Mouse (Mus musculus): Measurements from ENCODE around the gene Gm13271.
"Not testable (repeated sequence)": the region's sequence is repeated elsewhere in the genome, so short reads cannot be mapped to it uniquely, and the experiment has no call there.

Gm13271 gene

GRCm38 (mm10) chr4:88754818-88755340, at the start of gene Gm13271:
Gm13271 (plus strand) TSS chr4:88754868.
- CTCF ChIA-PET: interaction anchor here (1.1 kb wide), 1 partner anchor 16 kb away, joined by 4 read pairs; no protein-coding TSS in a partner anchor

GRCm38 (mm10) chr4:88705924-88706323, 48.7 kb upstream of the Gm13271 start:
- CTCF ChIA-PET: interaction anchor here (1.0 kb wide), 1 partner anchor 15 kb away, joined by 3 read pairs; no protein-coding TSS in a partner anchor

DNA sequence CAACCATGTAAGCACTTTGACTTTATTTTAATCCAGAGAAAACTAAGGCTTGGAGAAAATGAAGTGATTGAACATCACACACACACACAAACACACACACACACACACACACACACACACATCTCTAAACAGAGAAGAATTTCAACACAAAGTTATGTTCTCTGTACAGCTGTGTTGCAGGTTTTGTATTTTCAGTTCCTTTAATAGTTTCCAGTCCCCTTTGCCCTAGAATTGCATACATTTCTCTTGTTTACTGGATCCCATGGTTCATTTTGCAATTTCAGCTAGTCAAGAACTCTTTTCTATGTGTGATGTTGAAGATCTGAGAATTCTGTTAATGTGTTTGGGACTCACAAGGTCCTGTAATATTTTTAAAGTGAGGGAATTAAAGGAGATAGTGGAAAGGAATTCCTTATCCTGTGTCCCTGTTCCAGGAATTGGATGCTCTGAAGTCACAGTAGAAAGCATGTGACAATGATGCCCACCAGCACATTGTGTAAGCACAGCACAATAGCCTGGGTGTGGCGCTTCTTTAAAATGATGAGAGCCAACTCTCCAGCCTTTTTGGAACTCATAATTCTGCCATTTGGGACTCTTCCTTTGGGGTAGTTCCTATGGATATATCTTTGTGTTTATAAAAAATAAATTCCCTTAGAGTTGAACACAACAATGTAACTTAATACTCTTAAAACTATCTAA, 47.4 kb upstream of the Gm13271 start:
- CTCF ChIA-PET: interaction anchor here (0.6 to 1.0 kb wide), 4 partner anchors 12 to 194 kb away, joined by 3 to 4 read pairs (median 3); no protein-coding TSS in a partner anchor

DNA sequence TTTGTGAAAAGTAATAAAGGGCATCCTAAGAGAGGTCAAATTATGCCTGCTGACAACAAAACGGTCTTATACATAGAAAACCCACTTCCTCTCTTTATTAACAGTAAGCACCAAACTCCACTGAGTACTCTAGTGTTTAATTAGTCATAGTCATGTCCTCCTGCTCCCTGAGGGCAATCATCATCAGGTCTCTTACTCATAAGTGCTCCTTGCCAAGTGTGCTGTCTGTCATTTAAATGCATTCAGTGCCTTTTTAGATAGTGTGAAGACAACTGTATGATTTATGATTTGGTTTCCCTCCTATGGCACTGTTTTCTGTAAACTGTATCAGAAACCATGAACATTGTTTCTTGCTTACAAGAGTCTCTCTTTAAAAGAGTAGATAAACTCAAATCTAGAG, 40.4 kb upstream of the Gm13271 start:
- CTCF ChIA-PET: interaction anchor here (0.6 kb wide), 1 partner anchor 156 kb away, joined by 4 read pairs; no protein-coding TSS in a partner anchor

DNA sequence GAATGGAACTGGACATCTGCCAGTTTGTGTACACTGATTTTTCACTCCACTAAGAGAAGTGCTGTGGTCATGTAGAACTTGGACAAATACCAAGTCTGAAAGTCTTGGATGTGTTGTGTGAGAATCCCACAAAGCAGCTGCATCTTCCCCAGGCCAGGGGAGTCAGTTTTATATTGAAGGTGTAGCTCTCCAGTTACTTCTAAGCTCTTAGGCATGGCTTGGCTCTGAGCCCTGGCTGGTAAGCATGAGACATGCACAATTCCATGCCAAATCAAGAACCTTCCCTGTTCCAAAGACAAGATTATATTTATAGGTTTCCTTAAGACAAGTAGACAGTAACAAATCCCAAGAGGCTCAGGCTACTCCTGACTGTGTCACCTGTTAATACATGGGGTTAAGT, 39.6 kb upstream of the Gm13271 start:
- CTCF ChIA-PET: no interaction called here

GRCm38 (mm10) chr4:88718715-88719114, 36.0 kb upstream of the Gm13271 start:
- CTCF ChIA-PET: no interaction called here

- CTCF ChIA-PET: interaction anchor here (0.7 kb wide), 1 partner anchor 35 kb away, joined by 3 read pairs; no protein-coding TSS in a partner anchor
Measured at GRCm38 (mm10) chr4:88721791-88722721, 32.6 kb upstream of the Gm13271 start, which contains the start of the genes Gm26566 and Klhl9. Gm26566 (plus strand) TSS chr4:88721805. Klhl9 (minus strand) TSS chr4:88722465.

DNA sequence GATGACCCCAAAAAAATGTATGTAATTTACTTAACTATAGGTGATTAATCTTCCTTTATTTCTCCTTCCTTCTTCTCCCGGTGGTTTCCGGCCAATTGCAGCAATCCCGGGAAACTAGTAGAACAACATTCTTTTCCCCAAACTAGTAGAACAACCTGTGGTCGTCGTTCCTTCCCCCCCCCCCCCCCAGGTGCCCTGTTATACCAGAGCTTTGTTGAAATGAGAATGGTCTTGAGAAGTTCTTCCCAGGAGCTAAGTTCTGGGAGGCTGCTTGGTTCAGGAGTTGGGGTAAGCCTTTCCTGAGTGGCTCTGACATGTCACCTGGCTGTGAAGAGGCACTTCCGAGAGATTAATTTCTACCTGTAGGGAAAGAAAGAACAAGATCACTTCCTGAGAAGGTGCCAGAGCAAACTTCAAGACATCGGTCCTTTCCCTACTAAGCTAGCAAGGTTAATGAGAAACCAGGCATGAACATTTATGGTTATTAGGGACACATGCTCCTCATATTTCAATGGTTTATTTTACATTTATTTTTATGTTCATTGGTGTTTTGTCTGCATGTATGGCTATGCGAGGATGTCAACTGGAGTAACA, 31.1 kb upstream of the Gm13271 start:
- CTCF ChIA-PET: interaction anchor here (0.6 kb wide), 3 partner anchors 17 to 174 kb away, joined by 3 to 6 read pairs (median 3); no protein-coding TSS in a partner anchor

- CTCF ChIA-PET: interaction anchor here (0.7 to 2.5 kb wide), 2 partner anchors 14 to 31 kb away, joined by 3 to 11 read pairs; no protein-coding TSS in a partner anchor
Measured at GRCm38 (mm10) chr4:88726727-88727126, 27.9 kb upstream of the Gm13271 start.

GRCm38 (mm10) chr4:88727324-88727723, 27.3 kb upstream of the Gm13271 start:
- CTCF ChIA-PET: interaction anchor here (2.5 kb wide), 1 partner anchor 31 kb away, joined by 11 read pairs; no protein-coding TSS in a partner anchor

DNA sequence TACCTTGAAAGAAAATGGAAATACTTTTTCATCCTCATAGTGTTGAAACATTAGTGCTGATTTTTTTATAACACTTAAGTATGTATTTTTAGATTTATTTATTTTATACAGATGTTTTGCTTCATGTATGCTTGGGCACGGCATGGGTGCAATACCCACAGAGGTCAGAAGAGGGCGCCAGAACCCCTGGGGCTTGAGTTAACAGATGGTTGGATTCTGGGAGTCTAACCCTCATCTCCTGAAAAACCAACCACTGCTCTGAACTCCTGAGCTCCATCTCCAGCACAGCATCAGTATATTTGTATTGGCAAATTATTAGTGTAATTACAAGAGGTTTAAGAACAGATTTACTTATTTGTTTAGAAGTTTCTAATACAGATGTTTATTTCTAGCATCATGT, 16.2 kb upstream of the Gm13271 start:
- CTCF ChIA-PET: interaction anchor here (0.8 kb wide), 1 partner anchor 16 kb away, joined by 4 read pairs; the partner anchor contains the start of gene Gm13271

DNA sequence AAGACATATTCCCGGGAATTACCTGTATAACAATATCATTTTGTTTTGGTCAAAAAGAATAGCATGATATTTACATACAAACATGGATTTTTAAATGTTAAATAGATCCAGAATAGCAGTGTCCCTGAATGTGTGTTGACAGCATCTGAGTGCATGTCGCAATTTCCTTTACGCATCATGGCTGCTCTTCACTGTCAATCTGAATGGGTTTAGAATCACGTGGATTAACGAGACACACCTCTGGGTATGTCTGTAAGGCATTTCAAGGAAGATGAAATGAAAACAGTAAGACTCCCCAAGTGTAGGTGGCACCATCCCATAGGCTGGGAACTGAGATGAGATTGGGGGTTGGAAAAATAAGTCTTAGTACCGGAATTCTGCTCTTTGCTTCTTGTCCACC, 15.6 kb upstream of the Gm13271 start:
- CTCF ChIA-PET: interaction anchor here (0.8 kb wide), 1 partner anchor 16 kb away, joined by 4 read pairs; the partner anchor contains the start of gene Gm13271

- CTCF ChIA-PET: no interaction called here
Measured at GRCm38 (mm10) chr4:88741426-88741825, 13.2 kb upstream of the Gm13271 start.

DNA sequence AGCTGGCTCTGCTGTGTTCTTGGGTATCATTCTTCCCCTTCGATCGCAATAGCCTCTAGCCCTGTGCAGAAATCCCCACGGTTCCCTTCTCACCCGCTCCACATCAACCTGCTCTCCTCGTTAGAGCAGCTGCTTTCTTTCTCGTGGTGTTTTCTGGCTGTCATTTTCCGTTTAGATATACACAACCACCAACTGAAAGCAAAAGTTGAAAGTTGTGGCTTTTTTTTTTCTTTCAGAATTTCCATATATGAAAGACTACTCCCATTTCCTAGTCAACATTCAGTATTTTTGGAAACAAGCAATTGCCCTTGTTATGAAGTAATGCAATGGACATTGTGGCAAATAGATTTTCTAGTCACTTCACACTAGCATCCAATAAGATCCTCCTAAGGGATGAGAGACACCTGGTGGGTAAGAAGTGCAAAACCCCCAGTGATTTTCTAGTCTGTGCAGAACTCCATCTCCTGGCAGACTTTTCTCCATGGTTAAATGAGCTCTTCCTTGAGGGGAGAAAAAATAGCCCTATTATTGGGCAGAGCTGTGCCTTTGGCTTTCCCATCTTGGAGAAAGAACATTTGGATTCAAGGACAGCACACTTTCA, 11.8 kb upstream of the Gm13271 start:
- CTCF ChIA-PET: no interaction called here

DNA sequence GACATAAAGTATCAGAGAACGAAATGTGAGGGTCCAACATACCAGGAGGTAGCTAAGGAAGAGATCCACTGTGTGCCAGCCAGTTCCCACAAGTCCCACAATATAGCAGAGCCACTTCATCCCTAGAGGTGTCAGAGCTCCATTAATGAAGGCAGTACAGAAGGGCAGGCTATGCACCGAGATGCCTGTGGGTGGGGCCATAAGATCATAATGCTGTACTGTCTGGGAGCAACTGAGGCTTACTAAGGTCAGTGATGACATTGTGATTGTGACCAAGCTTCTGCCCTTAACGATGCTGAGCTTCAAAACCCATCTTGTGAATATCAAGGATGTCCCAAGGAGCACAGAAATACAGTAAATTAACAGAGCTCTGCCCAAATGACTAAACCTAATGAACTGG, 10.5 kb upstream of the Gm13271 start:
- CTCF ChIA-PET: no interaction called here

DNA sequence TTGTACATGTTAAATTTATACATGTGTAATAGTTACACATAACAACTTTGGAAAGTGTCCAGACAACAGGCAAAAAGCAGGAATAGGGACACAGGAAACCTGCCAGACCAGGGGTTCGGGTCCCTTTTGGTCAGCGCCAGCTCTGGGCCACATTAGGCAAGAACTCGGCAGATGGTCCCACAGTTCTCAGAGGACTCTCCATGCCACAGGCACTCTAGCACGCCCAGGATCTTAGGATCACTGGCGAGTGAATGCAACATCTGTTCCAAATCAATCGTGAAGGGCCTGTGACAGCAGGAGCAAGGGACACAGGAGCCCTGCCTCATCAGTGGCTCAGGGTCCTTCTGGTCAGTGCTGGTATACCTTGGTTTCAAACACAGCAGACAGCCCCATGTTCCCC, 4.7 kb upstream of the Gm13271 start:
- CTCF ChIA-PET: no interaction called here

DNA sequence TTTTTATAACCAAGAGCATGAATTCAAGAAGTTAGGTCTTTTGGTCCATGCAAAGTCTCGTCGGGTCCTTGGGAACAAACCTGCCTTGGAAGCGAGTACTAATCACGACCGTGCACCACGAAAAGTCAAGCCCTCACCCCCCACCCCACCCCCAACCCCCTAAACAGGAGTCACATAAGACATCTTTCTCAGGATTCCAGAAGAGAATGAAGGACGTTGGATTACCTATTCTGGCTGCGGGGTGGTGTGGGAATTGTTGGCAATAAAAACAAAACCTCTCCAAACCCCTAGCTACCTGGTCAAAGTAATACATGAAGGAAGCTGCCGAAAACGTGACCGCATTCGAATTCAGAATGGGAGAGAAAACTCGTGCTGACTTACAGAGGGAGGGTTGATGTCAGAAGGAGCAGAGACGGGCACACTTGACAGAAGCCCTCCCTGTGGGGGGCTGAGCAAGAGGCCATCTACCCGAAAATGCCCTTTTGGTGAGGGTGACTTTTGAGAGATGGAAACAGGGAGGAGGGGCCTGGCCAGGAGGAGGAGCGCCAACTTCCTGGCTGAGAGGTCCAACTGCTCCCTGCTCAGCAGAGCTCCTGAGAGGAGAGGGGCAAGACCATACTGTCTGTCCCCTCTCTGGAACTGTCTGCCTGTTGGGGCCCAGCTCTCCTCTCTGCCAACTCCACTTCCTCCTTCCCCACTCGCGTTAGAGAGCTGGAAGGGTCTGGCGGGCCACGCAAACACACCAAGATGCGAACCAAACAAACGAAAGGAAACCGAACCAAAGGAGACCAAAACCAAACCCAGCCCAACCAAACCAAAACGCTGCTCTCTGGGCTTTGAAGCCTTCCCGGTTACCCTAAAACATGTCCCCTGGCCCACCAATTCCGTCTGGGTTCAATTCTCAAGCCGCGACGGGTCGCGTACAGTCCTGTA, 2.2 kb downstream of the Gm13271 start:
- CTCF ChIA-PET: interaction anchor here (0.7 kb wide), 1 partner anchor 35 kb away, joined by 3 read pairs; the partner anchor contains the start of gene Gm26566

GRCm38 (mm10) chr4:88757628-88758031, 3.0 kb downstream of the Gm13271 start:
- CTCF ChIA-PET: interaction anchor here (0.7 kb wide), 1 partner anchor 36 kb away, joined by 3 read pairs; the partner anchor contains the start of gene Gm26566

GRCm38 (mm10) chr4:88758751-88759150, 4.1 kb downstream of the Gm13271 start:
- CTCF ChIA-PET: not testable (repeated sequence)

Measured in spleen, embryonic (tissue).